ENCODE assay signal across 10 mouse cellular contexts in the genomic region with DNA sequence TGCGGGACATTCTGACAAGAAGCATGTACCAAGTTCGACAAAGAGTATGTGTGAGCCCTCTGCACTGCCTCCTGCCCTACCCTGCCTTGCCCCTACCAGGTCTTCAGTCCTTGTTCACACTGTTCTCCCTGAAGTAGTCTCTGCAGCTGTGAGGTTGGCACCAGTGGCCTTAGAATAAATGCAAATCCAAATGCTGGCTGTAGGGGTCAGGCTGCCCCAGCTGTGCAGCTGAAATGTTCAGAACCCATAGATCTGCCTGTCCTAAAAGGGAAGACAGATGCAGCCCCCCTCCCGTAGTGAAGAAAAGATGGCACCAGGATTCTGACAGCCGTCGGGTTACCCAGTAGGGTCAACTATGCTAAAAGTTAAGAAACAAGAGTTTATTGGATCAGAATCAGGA. TPM values are rescaled to one million over a fixed set of nuclear protein-coding genes. Genes with fewer than 3 reads are reported as not detected.
A peak's percentile ranks its signal among the peaks of the same experiment; 100 is the strongest.
DNase-seq lines count a peak whose midpoint lies in the region; ATAC-seq and TF ChIP-seq lines count a peak whose summit lies in the region.
"Had no signal": no experiment of that assay in that cellular context is flagged by ENCODE, and none has a peak within 500 bp of the region (broad histone marks: within the 10 kb centered on the region; RNA-seq: fewer than 3 reads in every experiment).

No protein-coding gene starts in this region.

- intact Hi-C loops in heart, postnatal 10 days (cut with DNase I) = loop anchor here (2.0 to 5.0 kb wide), 2 partner anchors 38 to 150 kb away; no protein-coding TSS in a partner anchor
- intact Hi-C loops in heart, postnatal 25 days (cut with DNase I) = no loop called here

- H3K27me3 ChIP-seq in testis, adult 2 months (ENCODE audit: control insufficient read depth, insufficient read depth, low read length) = no peaks in the 10 kb centered on the region
- H3K27me3 ChIP-seq in embryonic facial prominence, embryonic 15.5 days = no peaks in the 10 kb centered on the region
- no peaks in the 10 kb centered on the region for H3K27me3 ChIP-seq in small intestine, adult 2 months (ENCODE audit: control insufficient read depth, insufficient read depth, low read length)

- TF ChIP-seq POLR2A in testis, adult 2 months (IDR thresholded peaks at IDR 0.05; ENCODE audit: control insufficient read depth, low read depth, low read length) = no peak
- TF ChIP-seq POLR2A in small intestine, adult 2 months (IDR thresholded peaks at IDR 0.05; ENCODE audit: low read depth, low read length) = no peak

- H3K9ac ChIP-seq in embryonic facial prominence, embryonic 15.5 days = no peak overlapping the region

- no peaks in the 10 kb centered on the region for H3K9me3 ChIP-seq in embryonic facial prominence, embryonic 15.5 days (replicated peaks)
- H3K9me3 ChIP-seq: megakaryocyte, embryonic 14.5 days had no signal

- no peak overlapping the region for H3K4me3 ChIP-seq in testis, adult 2 months (ENCODE audit: control insufficient read depth, low read depth, low read length)
- no peak overlapping the region for H3K4me3 ChIP-seq in embryonic facial prominence, embryonic 15.5 days (replicated peaks)
- H3K4me3 ChIP-seq in small intestine, adult 2 months (ENCODE audit: low read depth, low read length) = no peak overlapping the region
- H3K4me3 ChIP-seq: megakaryocyte, embryonic 14.5 days had no signal

- H3K4me2 ChIP-seq in embryonic facial prominence, embryonic 15.5 days (replicated peaks) = no peak overlapping the region

- TF ChIP-seq CTCF in testis, adult 2 months (IDR thresholded peaks at IDR 0.05; ENCODE audit: control insufficient read depth, insufficient read depth, insufficient replicate concordance, low read depth, low read length) = peak; percentile 41; the same call in 1 of the 2 replicates
- peak; percentile 61; the same call in 1 of the 2 replicates for TF ChIP-seq CTCF in small intestine, adult 2 months (IDR thresholded peaks at IDR 0.05; ENCODE audit: extremely low read depth, insufficient read length, insufficient replicate concordance, low read depth, low read length)

- no peaks in the 10 kb centered on the region for H3K4me1 ChIP-seq in testis, adult 2 months (ENCODE audit: control insufficient read depth, insufficient read depth, low read length)
- H3K4me1 ChIP-seq in embryonic facial prominence, embryonic 15.5 days = no peaks in the 10 kb centered on the region
- peaks cover 8% of the 10 kb centered on the region; the same call in 1 of the 2 replicates for H3K4me1 ChIP-seq in small intestine, adult 2 months (ENCODE audit: control insufficient read depth, insufficient read depth, insufficient read length, low read length)
- H3K4me1 ChIP-seq: megakaryocyte, embryonic 14.5 days had no signal

- 71% methylated on average over 5 of the region's 5 CpGs for whole genome bisulfite sequencing in embryonic facial prominence, embryonic 15.5 days
- WGBS in small intestine, adult 2 months = 69% methylated on average over 5 of the region's 5 CpGs

- peak; percentile 47; the same call in 1 of the 2 replicates for ATAC-seq in embryonic facial prominence, embryonic 15.5 days (ENCODE audit: insufficient number of reproducible peaks, low FRiP score, low TSS enrichment, low read depth)

- no peak overlapping the region for H3K27ac ChIP-seq in testis, adult 2 months (ENCODE audit: control insufficient read depth, insufficient read depth, low read depth, low read length)
- no peak overlapping the region for H3K27ac ChIP-seq in embryonic facial prominence, embryonic 15.5 days (replicated peaks)
- no peak overlapping the region for H3K27ac ChIP-seq in small intestine, adult 2 months (ENCODE audit: insufficient read depth, low read depth, low read length)

- peak; percentile 21 to 46 for DNase-seq in heart, postnatal 10 days
- DNase-seq in heart, postnatal 25 days (ENCODE audit: low spot score) = no peak
- no peak for DNase-seq in testis, postnatal 14 days (ENCODE audit: low spot score)
- DNase-seq in right cerebral cortex, adult 18-20 months = no peak
- DNase-seq in frontal cortex, postnatal 36 days (ENCODE audit: low spot score in 2 of 2) = no peak

- no peaks in the 10 kb centered on the region for H3K36me3 ChIP-seq in testis, adult 2 months (ENCODE audit: control insufficient read depth, insufficient read depth, low read length)
- H3K36me3 ChIP-seq in embryonic facial prominence, embryonic 15.5 days = no peaks in the 10 kb centered on the region
- no peaks in the 10 kb centered on the region for H3K36me3 ChIP-seq in small intestine, adult 2 months (ENCODE audit: control insufficient read depth, insufficient read depth, low read length)

RNA-seq across cellular contexts. Expression of gene Slc9a4, which starts 39.2 kb away (rescaled TPM):
- not detected for total RNA-seq in heart, postnatal 10 days (2021)
- total RNA-seq in heart, postnatal 25 days (2021) = not detected
- polyA plus RNA-seq in testis, adult 2 months (2012; rRNA removed) = 1.4 and 2.3 TPM in 2 replicates
- 0.20 TPM in 1 of 2 replicates, not detected in the other for polyA plus RNA-seq in embryonic facial prominence, embryonic 15.5 days (2015; fragmentation: Nextera tagmentation; extraction: Ambion mirVana)
- polyA plus RNA-seq in small intestine, adult 2 months (2012; rRNA removed) = 3.8 TPM in 1 of 2 replicates, not detected in the other
- polyA plus RNA-seq: heart, embryonic 14.5 days had no signal

Comparison
In these comparisons a context has a peak if more than half of its experiments do, and no peak if none do; other contexts are left out.
1. DNase-seq: peak in heart, postnatal 10 days (2 of 2); none in heart, postnatal 25 days (single experiment), testis, postnatal 14 days (single experiment), right cerebral cortex, adult 18-20 months (single experiment) and frontal cortex, postnatal 36 days (0 of 2).